Mouse (Mus musculus) left cerebral cortex, adult 11 months (tissue): ENCODE measurements around the gene Vmn1r228.

Experiments
- DNase-seq: peaks from one replicate; pipeline ENCODE4 v3.0.0; 2022; ENCODE audit warnings: low spot score

Vmn1r228 gene

GRCm38 (mm10) chr17:20786057-20786456 lies at the start of gene Vmn1r228:
Gene Vmn1r228, minus strand, starts transcription at chr17:20786157.
- no peak for DNase-seq

DNA sequence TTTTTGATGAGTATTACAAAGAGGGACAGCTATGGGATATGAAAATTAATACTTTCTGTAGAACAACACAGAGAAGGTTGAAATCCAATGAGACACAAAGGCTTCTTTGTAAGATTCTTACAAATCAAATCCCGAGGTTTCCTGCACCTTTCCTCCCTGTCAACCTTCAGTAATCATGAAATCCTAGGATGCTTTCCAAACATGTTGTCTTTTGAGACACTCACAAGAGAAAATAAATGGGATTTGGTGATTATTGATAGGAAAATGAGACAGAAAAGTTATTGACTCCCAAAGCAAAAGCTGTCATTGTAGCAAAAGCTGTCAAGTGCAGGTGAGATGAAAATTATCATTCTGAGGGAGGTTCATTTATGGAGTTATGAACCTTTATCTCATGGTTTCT lies 25.3 kb upstream of the Vmn1r228 start, which contains the start of gene Vmn1r229:
TSS of gene Vmn1r229 (plus strand) at position 301 of the 400 bp plus-strand sequence.
- no peak for DNase-seq

GRCm38 (mm10) chr17:20729543-20729942 lies 56.4 kb downstream of the Vmn1r228 start, which contains the start of gene Vmn1r227:
Gene Vmn1r227, plus strand, starts transcription at chr17:20729843.
- no peak for DNase-seq
